Mouse (Mus musculus) heart, embryonic 11.5 days (tissue): ENCODE measurements around the gene Tbc1d24. TPM values are rescaled to one million over a fixed set of nuclear protein-coding genes. Genes with fewer than 3 reads are reported as not detected.
A peak's percentile ranks its signal among the peaks of the same experiment; 100 is the strongest.

ENCODE experiments used
- ATAC-seq: fragments of 200-750 bp; cut with Nextera tagmentation; replicated peaks from 2 replicates; pipeline ENCODE4 v1.8.0; 2017; ENCODE audit warnings: moderate library complexity; ENCODE audit not compliant: insufficient number of reproducible peaks, low FRiP score, low TSS enrichment
- H3K27ac ChIP-seq: fragments of 300-500 bp; sonication (generic); 2 replicates; pipeline ENCODE4 v1.5.1; 2014; ENCODE audit warnings: mild to moderate bottlenecking, low read depth, low read length
- H3K27me3 ChIP-seq: fragments of 300-500 bp; sonication (generic); 2 replicates; pipeline ENCODE4 v1.6.1; 2014; ENCODE audit warnings: mild to moderate bottlenecking, low read length, mixed read lengths; ENCODE audit not compliant: control insufficient read depth, insufficient read depth
- H3K36me3 ChIP-seq: fragments of 300-500 bp; sonication (generic); 2 replicates; pipeline ENCODE4 v1.6.1; 2014; ENCODE audit warnings: mild to moderate bottlenecking, low read length, moderate library complexity, mixed read lengths; ENCODE audit not compliant: control insufficient read depth, insufficient read depth
- H3K4me1 ChIP-seq: fragments of 300-500 bp; sonication (generic); 2 replicates; pipeline ENCODE4 v1.6.1; 2014; ENCODE audit warnings: low read length; ENCODE audit not compliant: control insufficient read depth, insufficient read depth
- H3K4me2 ChIP-seq: fragments of 300-500 bp; sonication (generic); 2 replicates; pipeline ENCODE4 v1.6.1; 2014; ENCODE audit warnings: mild to moderate bottlenecking, moderate library complexity
- H3K4me3 ChIP-seq: fragments of 300-500 bp; sonication (generic); 2 replicates; pipeline ENCODE4 v1.5.1; 2014; ENCODE audit warnings: low read depth, low read length
- H3K9ac ChIP-seq: fragments of 300-500 bp; sonication (generic); 2 replicates; pipeline ENCODE4 v1.6.1; 2014; ENCODE audit warnings: mild to moderate bottlenecking, low read depth, low read length, moderate library complexity
- H3K9me3 ChIP-seq: fragments of 300-500 bp; sonication (generic); replicated peaks from 2 replicates; pipeline ENCODE4 v1.6.1; 2016; ENCODE audit warnings: low read length; ENCODE audit not compliant: control insufficient read depth
- WGBS: fragments of 180-500 bp; shearing (Covaris S2); extraction: QIAGEN DNeasy Blood & Tissue Kit; methylation state at CpG from one replicate; pipeline ENCODE4 v1.1.7; 2014; ENCODE audit not compliant: insufficient replicate concordance; 5-methylcytosine and 5-hydroxymethylcytosine counted together
- polyA plus RNA-seq: library from polyadenylated mRNA; unstranded; fragments of >200 nt; fragmentation: Nextera tagmentation; extraction: Ambion mirVana; gene quantifications from 2 replicates; pipeline ENCODE4 v1.2.1, GENCODE M21; 2014

The Tbc1d24 gene
- polyA plus RNA-seq = 4.0 and 5.2 TPM in 2 replicates

GRCm38 (mm10) chr17:24205284-24205888, at the start of gene Tbc1d24:
Gene Tbc1d24, minus strand, starts transcription at chr17:24205562.
- H3K9me3 ChIP-seq = no peaks in the 10 kb centered on the region
- peaks cover 25% of the 10 kb centered on the region for H3K27me3 ChIP-seq
- 0 out of 2 replicates have a peak within 1 kb of the TSS, but pooled peaks have one; percentile 46 for H3K27ac ChIP-seq
- peak within 1 kb of the TSS; percentile 84 for H3K9ac ChIP-seq
- peaks cover 62% of the 10 kb centered on the region for H3K4me1 ChIP-seq
- WGBS = 1% methylated on average over 65 of the region's 65 CpGs
- H3K4me2 ChIP-seq = peak within 1 kb of the TSS; percentile 97
- peak within 1 kb of the TSS; percentile 71 for H3K4me3 ChIP-seq
- ATAC-seq = peak; percentile 62
- no peaks in the 10 kb centered on the region for H3K36me3 ChIP-seq

- Histone ChIP-seq H3K27ac (0 out of 2 replicates have a peak overlapping the region, but pooled peaks have one; percentile 89), H3K9ac (no peak overlapping the region; the same call in 1 of the 2 replicates)
These were observed 47.0 kb upstream of the Tbc1d24 start for GRCm38 (mm10) chr17:24252329-24252728.

GRCm38 (mm10) chr17:24251320-24252069, 46.1 kb upstream of the Tbc1d24 start, which contains the start of gene Ccnf:
Gene Ccnf, minus strand, starts transcription at chr17:24251484.
- Histone ChIP-seq H3K4me2 (peak within 1 kb of the TSS; percentile 84), H3K4me1 (peaks cover 10% of the 10 kb centered on the region), H3K27me3 (no peaks in the 10 kb centered on the region), H3K36me3 (peaks cover 15% of the 10 kb centered on the region), H3K4me3 (peak within 1 kb of the TSS; percentile 85), H3K9me3 (no peaks in the 10 kb centered on the region), H3K9ac (peak within 1 kb of the TSS; percentile 95), H3K27ac (peak within 1 kb of the TSS; percentile 89)
- peak; percentile 100 for ATAC-seq
- WGBS = under 1% methylated on average over 48 of the region's 48 CpGs

More at GRCm38 (mm10) chr17:24252329-24252728, 47.0 kb upstream of the Tbc1d24 start:
- Histone ChIP-seq H3K4me3 (no peak overlapping the region), H3K9me3 (no peaks in the 10 kb centered on the region), H3K4me2 (peak overlapping the region; percentile 84), H3K36me3 (peaks cover 14% of the 10 kb centered on the region), H3K4me1 (peaks cover 10% of the 10 kb centered on the region), H3K27me3 (no peaks in the 10 kb centered on the region)
- no peak for ATAC-seq
- 87% methylated on average over 2 of the region's 2 CpGs for WGBS

GRCm38 (mm10) chr17:24250988-24251319, 45.6 kb upstream of the Tbc1d24 start:
- no peak for ATAC-seq
- Histone ChIP-seq H3K4me2 (peak overlapping the region; percentile 79), H3K9me3 (no peaks in the 10 kb centered on the region), H3K9ac (peak overlapping the region; percentile 95), H3K27me3 (no peaks in the 10 kb centered on the region), H3K36me3 (peaks cover 18% of the 10 kb centered on the region), H3K4me3 (peak overlapping the region; percentile 85), H3K4me1 (peaks cover 10% of the 10 kb centered on the region), H3K27ac (peak overlapping the region; percentile 71; the same call in 1 of the 2 replicates)
- 1% methylated on average over 32 of the region's 32 CpGs for WGBS

- no peak for ATAC-seq
- peaks cover 5% of the 10 kb centered on the region for H3K9me3 ChIP-seq
- H3K27ac ChIP-seq = no peak overlapping the region
- H3K36me3 ChIP-seq = peaks cover 36% of the 10 kb centered on the region
- no peak overlapping the region for H3K4me3 ChIP-seq
- H3K4me2 ChIP-seq = no peak overlapping the region
- 94% methylated on average over 2 of the region's 2 CpGs for whole genome bisulfite sequencing
- H3K9ac ChIP-seq = no peak overlapping the region
- H3K27me3 ChIP-seq = no peaks in the 10 kb centered on the region
- H3K4me1 ChIP-seq = peaks cover 10% of the 10 kb centered on the region
These were observed 43.3 kb upstream of the Tbc1d24 start for GRCm38 (mm10) chr17:24248641-24249040.

- Histone ChIP-seq H3K9ac (no peak overlapping the region), H3K4me1 (no peaks in the 10 kb centered on the region), H3K9me3 (peaks cover 5% of the 10 kb centered on the region), H3K4me3 (no peak overlapping the region), H3K27me3 (no peaks in the 10 kb centered on the region), H3K27ac (no peak overlapping the region), H3K4me2 (no peak overlapping the region), H3K36me3 (peaks cover 67% of the 10 kb centered on the region)
- 96% methylated on average over 8 of the region's 8 CpGs for WGBS
- no peak for ATAC-seq
These were observed 38.7 kb upstream of the Tbc1d24 start for GRCm38 (mm10) chr17:24244061-24244460.

- 80% methylated on average over 4 of the region's 4 CpGs for WGBS
- H3K9me3 ChIP-seq = peaks cover 5% of the 10 kb centered on the region
- no peak overlapping the region for H3K4me2 ChIP-seq
- ATAC-seq = no peak
- no peak overlapping the region for H3K9ac ChIP-seq
- no peaks in the 10 kb centered on the region for H3K4me1 ChIP-seq
- no peak overlapping the region for H3K4me3 ChIP-seq
- H3K27me3 ChIP-seq = no peaks in the 10 kb centered on the region
- peaks cover 64% of the 10 kb centered on the region for H3K36me3 ChIP-seq
- no peak overlapping the region for H3K27ac ChIP-seq
These were observed 38.1 kb upstream of the Tbc1d24 start for GRCm38 (mm10) chr17:24243311-24243969.

- Histone ChIP-seq H3K27ac (no peak overlapping the region), H3K4me1 (no peaks in the 10 kb centered on the region), H3K27me3 (no peaks in the 10 kb centered on the region), H3K4me3 (no peak overlapping the region), H3K36me3 (peaks cover 66% of the 10 kb centered on the region), H3K9me3 (no peaks in the 10 kb centered on the region), H3K4me2 (no peak overlapping the region), H3K9ac (no peak overlapping the region)
- no peak for ATAC-seq
- WGBS = 94% methylated on average over 7 of the region's 7 CpGs
These were observed 31.6 kb upstream of the Tbc1d24 start for GRCm38 (mm10) chr17:24236921-24237320.
